Mouse (Mus musculus): ENCODE results near the gene Ranbp10. TPM values are rescaled to one million over a fixed set of nuclear protein-coding genes. Genes with fewer than 3 reads are reported as not detected.
A peak's percentile ranks its signal among the peaks of the same experiment; 100 is the strongest.

The Ranbp10 gene
- total RNA-seq, 2 experiments from 2014 or later, result 25.4 to 30.0 TPM

GRCm38 (mm10) chr8:105788927-105789326, 38.2 kb downstream of the Ranbp10 start:
- no peak for DNase-seq

GRCm38 (mm10) chr8:105788241-105788640, 38.9 kb downstream of the Ranbp10 start:
- DNase-seq, result peak; percentile 69

GRCm38 (mm10) chr8:105780298-105780697, 46.9 kb downstream of the Ranbp10 start:
- no peak for DNase-seq

- DNase-seq, result no peak
Observed at GRCm38 (mm10) chr8:105777833-105778232, 49.3 kb downstream of the Ranbp10 start.

GRCm38 (mm10) chr8:105774498-105774897, 52.7 kb downstream of the Ranbp10 start:
- no peak for DNase-seq

- DNase-seq, result peak; percentile 55
Observed at GRCm38 (mm10) chr8:105773441-105773861, 53.7 kb downstream of the Ranbp10 start.

GRCm38 (mm10) chr8:105771398-105772175, 55.6 kb downstream of the Ranbp10 start:
- DNase-seq, result no peak

- DNase-seq, result no peak
Observed at GRCm38 (mm10) chr8:105770609-105771008, 56.5 kb downstream of the Ranbp10 start.

GRCm38 (mm10) chr8:105768485-105769257, 58.5 kb downstream of the Ranbp10 start:
- DNase-seq, result peak; percentile 30

GRCm38 (mm10) chr8:105758277-105759108, 68.7 kb downstream of the Ranbp10 start, which contains the start of gene Gfod2:
Gene Gfod2, minus strand, starts transcription at chr8:105758664.
- peak; percentile 100 for DNase-seq

- no peak for DNase-seq
Observed at GRCm38 (mm10) chr8:105757796-105758276, 69.3 kb downstream of the Ranbp10 start.

- no peak for DNase-seq
Observed at GRCm38 (mm10) chr8:105754688-105755087, 72.5 kb downstream of the Ranbp10 start.

GRCm38 (mm10) chr8:105753916-105754315, 73.2 kb downstream of the Ranbp10 start:
- no peak for DNase-seq

- DNase-seq, result peak; percentile 93
Observed at GRCm38 (mm10) chr8:105750606-105751005, 76.5 kb downstream of the Ranbp10 start.

- no peak for DNase-seq
Observed at GRCm38 (mm10) chr8:105743301-105743700, 83.8 kb downstream of the Ranbp10 start.

- DNase-seq, result no peak
Observed at GRCm38 (mm10) chr8:105739216-105739615, 87.9 kb downstream of the Ranbp10 start.

- DNase-seq, result no peak
Observed at GRCm38 (mm10) chr8:105732186-105732585, 95.0 kb downstream of the Ranbp10 start.

- DNase-seq, result peak; percentile 42
Observed at GRCm38 (mm10) chr8:105727397-105728124, 99.6 kb downstream of the Ranbp10 start.

- DNase-seq, result no peak
Observed at GRCm38 (mm10) chr8:105725726-105726125, 101.4 kb downstream of the Ranbp10 start.

- no peak for DNase-seq
Observed at GRCm38 (mm10) chr8:105722861-105723260, 104.3 kb downstream of the Ranbp10 start.

- DNase-seq, result no peak
Observed at GRCm38 (mm10) chr8:105719637-105720036, 107.5 kb downstream of the Ranbp10 start.
